Mouse (Mus musculus): ENCODE measurements around the gene Cask. TPM values are rescaled to one million over a fixed set of nuclear protein-coding genes. Genes with fewer than 3 reads are reported as not detected.
"Not testable (repeated sequence)": the region's sequence is repeated elsewhere in the genome, so short reads cannot be mapped to it uniquely, and the experiment has no call there.

The Cask gene
- polyA plus RNA-seq, 1 experiment from 2014 or later: 9.4 TPM

DNA sequence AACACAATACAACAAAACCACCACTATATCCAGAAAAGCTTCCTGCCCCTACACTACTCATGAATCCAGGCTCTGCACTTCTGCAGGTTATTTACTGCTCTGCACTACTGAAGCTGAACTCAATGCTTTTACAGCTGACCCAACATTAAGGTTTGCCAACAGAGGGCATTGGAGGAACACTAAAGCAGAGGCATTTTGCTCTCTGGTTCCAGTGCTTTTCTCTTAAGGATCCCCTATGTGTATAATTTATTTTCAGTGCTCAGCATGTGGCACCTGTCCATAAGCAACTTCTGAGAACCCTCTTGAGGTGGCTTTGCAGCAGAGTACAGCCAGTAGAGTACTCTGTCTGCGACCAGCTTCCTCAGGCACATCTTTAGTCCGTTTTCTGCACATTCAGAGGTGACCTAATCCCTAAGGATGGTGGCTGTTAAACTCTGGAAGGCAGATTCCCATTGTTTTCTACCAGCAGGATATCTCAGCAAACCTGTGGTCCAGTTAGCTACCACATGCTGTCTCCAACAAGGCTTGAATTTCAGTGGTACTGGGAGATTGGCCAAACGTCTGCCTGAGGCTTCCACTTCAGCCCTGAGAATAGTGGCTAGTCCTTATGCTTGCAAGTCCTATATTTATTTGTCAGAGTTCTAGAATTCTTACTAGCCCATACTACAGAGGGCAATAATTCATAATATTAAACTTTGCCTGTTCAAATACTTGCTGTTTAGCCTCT, 93.7 kb downstream of the Cask start:
- Histone ChIP-seq H3K27me3 (ENCODE audit: control insufficient read depth, insufficient read depth, low read length) (no peaks in the 10 kb centered on the region), H3K9ac (ENCODE audit: low read length) (no peak overlapping the region), H3K36me3 (ENCODE audit: control insufficient read depth, insufficient read depth, low read length) (no peaks in the 10 kb centered on the region), H3K4me1 (ENCODE audit: control insufficient read depth in 2 of 2, insufficient read depth in 2 of 2, low read length in 2 of 2) (no peaks in the 10 kb centered on the region), H3K4me2 (ENCODE audit: low read length) (no peak overlapping the region), H3K4me3 (ENCODE audit: control insufficient read depth in 1 of 2, insufficient read depth in 1 of 2, low read depth in 1 of 2, low read length in 2 of 2) (no peak overlapping the region), H3K27ac (replicated peaks in 1 of 2; ENCODE audit: control insufficient read depth in 1 of 2, insufficient read depth in 1 of 2, low read depth in 2 of 2, low read length in 2 of 2) (no peak overlapping the region), H3K9me3 (ENCODE audit: control insufficient read depth, low read length) (no peaks in the 10 kb centered on the region)
- WGBS: 35% methylated on average over 3 of the region's 3 CpGs
- ATAC-seq (ENCODE audit: insufficient number of reproducible peaks, insufficient read depth, low FRiP score, low read depth): no peak

DNA sequence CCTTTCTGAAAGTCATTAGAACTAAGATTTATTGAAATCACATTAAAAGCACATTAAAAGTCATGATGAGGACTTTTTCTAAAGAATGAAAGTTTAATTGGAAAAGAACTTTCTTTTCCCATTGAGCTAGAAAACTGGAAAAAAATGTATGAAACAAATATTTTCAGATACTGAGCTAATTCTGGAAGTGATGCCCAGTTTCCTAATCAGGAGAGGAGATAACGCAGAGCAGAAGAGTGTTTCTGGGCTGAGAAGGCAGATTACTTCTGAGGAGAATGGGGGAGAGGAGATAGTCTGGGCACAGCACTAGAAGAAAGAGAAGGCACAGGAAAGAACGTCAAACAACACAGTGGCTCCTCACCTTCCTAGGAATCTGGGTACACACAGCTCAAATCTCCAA, 110.1 kb downstream of the Cask start:
- 25% methylated on average over 2 of the region's 2 CpGs for WGBS
- H3K4me1 ChIP-seq (ENCODE audit: control insufficient read depth in 2 of 2, insufficient read depth in 2 of 2, low read length in 2 of 2): no peaks in the 10 kb centered on the region; a peak in 1 of 4 replicates
- no peaks in the 10 kb centered on the region for H3K9me3 ChIP-seq (ENCODE audit: control insufficient read depth, low read length)
- H3K9ac ChIP-seq (ENCODE audit: low read length): no peak overlapping the region
- no peaks in the 10 kb centered on the region for H3K36me3 ChIP-seq (ENCODE audit: control insufficient read depth, insufficient read depth, low read length)
- no peaks in the 10 kb centered on the region for H3K27me3 ChIP-seq (ENCODE audit: control insufficient read depth, insufficient read depth, low read length)
- H3K27ac ChIP-seq (replicated peaks in 1 of 2; ENCODE audit: control insufficient read depth in 1 of 2, insufficient read depth in 1 of 2, low read depth in 2 of 2, low read length in 2 of 2): no peak overlapping the region
- no peak overlapping the region for H3K4me2 ChIP-seq (ENCODE audit: low read length)
- ATAC-seq (ENCODE audit: insufficient number of reproducible peaks, insufficient read depth, low FRiP score, low read depth): no peak
- no peak overlapping the region for H3K4me3 ChIP-seq (ENCODE audit: control insufficient read depth in 1 of 2, insufficient read depth in 1 of 2, low read depth in 1 of 2, low read length in 2 of 2)

DNA sequence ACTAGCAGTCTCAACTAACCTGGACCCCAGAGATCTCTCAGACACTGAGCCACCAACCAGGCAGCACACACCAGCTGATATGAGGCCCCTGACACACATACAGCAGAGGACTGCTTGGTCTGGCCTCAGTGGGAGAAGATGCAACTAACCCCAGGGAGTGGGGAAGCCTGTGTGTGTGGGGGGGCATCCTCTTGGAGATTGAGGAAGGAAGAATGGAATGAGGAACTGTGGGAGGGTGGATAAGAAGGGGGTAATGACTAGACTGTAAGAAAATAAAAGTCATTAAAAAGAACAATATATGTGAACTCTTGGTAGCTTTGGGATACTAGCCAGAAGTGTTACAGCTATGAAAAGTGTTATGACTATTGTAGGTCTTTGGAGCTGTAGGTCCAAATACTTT, 120.4 kb downstream of the Cask start:
- not testable (repeated sequence) for H3K4me2 ChIP-seq (ENCODE audit: low read length); H3K4me3 ChIP-seq (ENCODE audit: control insufficient read depth in 1 of 2, insufficient read depth in 1 of 2, low read depth in 1 of 2, low read length in 2 of 2); H3K9ac ChIP-seq (ENCODE audit: low read length); ATAC-seq (ENCODE audit: insufficient number of reproducible peaks, insufficient read depth, low FRiP score, low read depth); H3K9me3 ChIP-seq (ENCODE audit: control insufficient read depth, low read length); H3K36me3 ChIP-seq (ENCODE audit: control insufficient read depth, insufficient read depth, low read length); H3K27ac ChIP-seq (replicated peaks in 1 of 2; ENCODE audit: control insufficient read depth in 1 of 2, insufficient read depth in 1 of 2, low read depth in 2 of 2, low read length in 2 of 2); H3K4me1 ChIP-seq (ENCODE audit: control insufficient read depth in 2 of 2, insufficient read depth in 2 of 2, low read length in 2 of 2); H3K27me3 ChIP-seq (ENCODE audit: control insufficient read depth, insufficient read depth, low read length)

DNA sequence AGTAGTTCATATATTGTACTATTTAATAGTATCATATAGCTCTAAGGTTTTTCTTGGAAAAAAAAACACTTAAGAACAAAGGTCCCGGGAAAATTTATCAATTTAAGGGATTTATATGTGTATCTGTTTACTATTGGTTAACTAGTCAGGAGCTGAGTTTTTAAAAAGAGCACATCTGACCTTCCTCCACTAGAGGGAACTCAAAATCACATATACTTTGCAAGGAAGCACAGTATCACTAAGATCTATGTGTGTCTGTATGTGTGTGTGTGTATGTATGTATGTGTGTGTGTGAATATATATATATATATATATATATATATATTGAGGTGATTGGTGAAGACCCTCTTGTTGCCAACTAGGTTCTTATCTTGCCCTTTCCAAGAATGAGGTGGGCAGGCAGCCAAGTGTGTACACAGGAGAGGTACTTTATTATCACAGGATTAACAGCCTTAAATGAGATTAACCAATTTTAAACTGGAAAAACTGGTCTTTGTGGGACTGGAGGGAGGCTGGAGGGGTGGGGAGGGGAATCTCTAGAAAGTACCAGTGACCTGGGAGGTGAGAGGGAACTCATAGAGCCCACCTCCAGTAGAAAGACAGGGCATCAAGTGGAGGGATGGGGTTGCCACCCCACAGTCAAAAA, 121.2 kb downstream of the Cask start:
- no peaks in the 10 kb centered on the region for H3K27me3 ChIP-seq (ENCODE audit: control insufficient read depth, insufficient read depth, low read length)
- H3K9ac ChIP-seq (ENCODE audit: low read length): no peak overlapping the region
- H3K4me1 ChIP-seq (ENCODE audit: control insufficient read depth in 2 of 2, insufficient read depth in 2 of 2, low read length in 2 of 2): no peaks in the 10 kb centered on the region
- no peak overlapping the region for H3K27ac ChIP-seq (replicated peaks in 1 of 2; ENCODE audit: control insufficient read depth in 1 of 2, insufficient read depth in 1 of 2, low read depth in 2 of 2, low read length in 2 of 2)
- H3K9me3 ChIP-seq (ENCODE audit: control insufficient read depth, low read length): no peaks in the 10 kb centered on the region
- ATAC-seq (ENCODE audit: insufficient number of reproducible peaks, insufficient read depth, low FRiP score, low read depth): no peak
- H3K36me3 ChIP-seq (ENCODE audit: control insufficient read depth, insufficient read depth, low read length): no peaks in the 10 kb centered on the region
- 71% methylated on average over 1 of the region's 1 CpGs for whole genome bisulfite sequencing
- H3K4me3 ChIP-seq (ENCODE audit: control insufficient read depth in 1 of 2, insufficient read depth in 1 of 2, low read depth in 1 of 2, low read length in 2 of 2): no peak overlapping the region
- H3K4me2 ChIP-seq (ENCODE audit: low read length): no peak overlapping the region

DNA sequence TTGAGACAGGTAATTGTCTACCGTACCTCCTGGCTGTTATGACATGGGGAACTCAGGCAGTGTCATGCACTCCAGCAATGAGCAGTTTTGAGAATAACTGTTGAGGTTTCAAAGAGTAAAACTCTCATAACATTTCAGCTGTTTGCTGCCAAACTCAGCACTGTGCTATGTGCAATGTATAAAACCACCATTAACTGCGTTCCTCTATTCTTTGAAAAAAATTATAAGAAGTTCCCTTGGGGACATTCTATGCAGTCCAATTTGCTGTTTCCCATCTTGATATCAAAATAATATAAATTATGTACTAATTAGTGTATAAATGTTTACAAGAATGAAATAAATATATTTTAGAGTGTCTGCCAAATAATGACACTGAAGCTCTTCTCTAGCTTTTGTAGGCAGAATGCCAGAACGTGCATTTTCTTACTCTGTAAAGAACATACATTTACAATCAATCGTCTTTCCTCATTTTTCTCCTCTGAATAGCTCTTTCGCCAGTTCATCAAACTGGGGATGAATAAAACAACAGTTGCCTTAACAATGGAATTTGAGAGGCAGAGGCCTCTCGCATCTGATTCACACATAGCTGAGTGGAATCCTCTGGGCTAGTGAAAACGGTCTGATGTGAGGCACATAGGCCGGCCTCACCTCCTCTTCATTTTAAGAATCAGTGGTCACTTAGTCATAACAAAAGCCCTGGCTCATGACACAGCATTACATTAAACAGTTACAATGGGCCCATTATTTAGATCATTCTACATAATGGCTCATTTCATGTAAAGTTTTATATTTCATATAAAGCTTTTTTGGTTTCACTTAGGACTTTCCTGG, 125.4 kb downstream of the Cask start:
- 78% methylated on average over 8 of the region's 8 CpGs for WGBS
- no peaks in the 10 kb centered on the region for H3K4me1 ChIP-seq (ENCODE audit: control insufficient read depth in 2 of 2, insufficient read depth in 2 of 2, low read length in 2 of 2)
- H3K27ac ChIP-seq (replicated peaks in 1 of 2; ENCODE audit: control insufficient read depth in 1 of 2, insufficient read depth in 1 of 2, low read depth in 2 of 2, low read length in 2 of 2): no peak overlapping the region
- H3K36me3 ChIP-seq (ENCODE audit: control insufficient read depth, insufficient read depth, low read length): no peaks in the 10 kb centered on the region
- H3K4me3 ChIP-seq (ENCODE audit: control insufficient read depth in 1 of 2, insufficient read depth in 1 of 2, low read depth in 1 of 2, low read length in 2 of 2): no peak overlapping the region
- H3K9ac ChIP-seq (ENCODE audit: low read length): no peak overlapping the region
- no peaks in the 10 kb centered on the region for H3K27me3 ChIP-seq (ENCODE audit: control insufficient read depth, insufficient read depth, low read length)
- H3K9me3 ChIP-seq (ENCODE audit: control insufficient read depth, low read length): no peaks in the 10 kb centered on the region
- no peak for ATAC-seq (ENCODE audit: insufficient number of reproducible peaks, insufficient read depth, low FRiP score, low read depth)
- no peak overlapping the region for H3K4me2 ChIP-seq (ENCODE audit: low read length)

DNA sequence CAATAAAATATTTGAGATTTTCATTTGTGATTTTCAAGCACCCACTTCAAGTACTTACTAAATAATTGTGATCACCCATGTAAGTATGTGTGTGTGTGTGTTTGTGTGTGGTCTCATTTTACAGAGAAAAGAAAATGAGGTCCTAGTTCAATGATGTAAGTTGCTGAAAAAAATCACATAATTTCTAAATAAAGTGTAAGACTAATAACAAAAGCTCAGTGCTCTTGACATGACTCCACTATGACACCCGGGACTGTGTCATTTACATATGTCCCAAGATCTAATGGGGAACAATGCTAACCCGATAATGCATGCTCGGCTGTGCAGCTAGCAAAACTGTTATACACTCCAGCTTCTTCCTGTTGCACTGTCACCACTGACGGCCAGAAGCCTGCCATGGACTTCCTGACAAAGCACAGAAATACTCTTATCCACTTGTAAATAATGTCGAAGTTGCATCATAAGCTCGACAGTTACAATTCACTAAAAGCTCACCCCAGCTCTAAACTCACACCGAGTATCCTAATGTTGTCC, 130.8 kb downstream of the Cask start:
- 32% methylated on average over 7 of the region's 7 CpGs for WGBS
- Histone ChIP-seq H3K4me2 (ENCODE audit: low read length) (no peak overlapping the region), H3K4me3 (ENCODE audit: control insufficient read depth in 1 of 2, insufficient read depth in 1 of 2, low read depth in 1 of 2, low read length in 2 of 2) (no peak overlapping the region), H3K9ac (ENCODE audit: low read length) (no peak overlapping the region), H3K36me3 (ENCODE audit: control insufficient read depth, insufficient read depth, low read length) (no peaks in the 10 kb centered on the region), H3K27ac (replicated peaks in 1 of 2; ENCODE audit: control insufficient read depth in 1 of 2, insufficient read depth in 1 of 2, low read depth in 2 of 2, low read length in 2 of 2) (no peak overlapping the region), H3K4me1 (ENCODE audit: control insufficient read depth in 2 of 2, insufficient read depth in 2 of 2, low read length in 2 of 2) (no peaks in the 10 kb centered on the region), H3K27me3 (ENCODE audit: control insufficient read depth, insufficient read depth, low read length) (no peaks in the 10 kb centered on the region), H3K9me3 (ENCODE audit: control insufficient read depth, low read length) (no peaks in the 10 kb centered on the region)
- ATAC-seq (ENCODE audit: insufficient number of reproducible peaks, insufficient read depth, low FRiP score, low read depth): no peak

DNA sequence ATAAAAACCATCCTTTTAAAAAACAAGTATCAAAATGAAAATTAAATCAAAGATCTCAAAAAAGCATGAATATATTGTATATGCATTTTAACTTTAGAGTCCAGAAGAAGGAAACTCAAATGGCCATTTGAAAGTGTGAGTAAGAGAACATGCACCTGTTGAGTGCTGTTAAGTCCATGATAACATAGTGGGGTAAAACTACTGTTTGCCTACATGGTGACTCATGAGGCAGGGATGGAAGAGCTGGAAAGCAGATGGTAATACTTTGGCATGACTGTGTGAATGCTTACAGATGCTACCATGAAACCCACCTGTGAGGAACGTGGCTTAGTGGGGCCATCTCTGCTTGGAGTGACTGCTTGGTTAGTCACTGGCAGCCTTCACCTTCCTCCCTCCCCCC, 132.9 kb downstream of the Cask start:
- no peak overlapping the region for H3K4me3 ChIP-seq (ENCODE audit: control insufficient read depth in 1 of 2, insufficient read depth in 1 of 2, low read depth in 1 of 2, low read length in 2 of 2)
- ATAC-seq (ENCODE audit: insufficient number of reproducible peaks, insufficient read depth, low FRiP score, low read depth): no peak

More for the DNA sequence above, 132.9 kb downstream of the Cask start:
- no peak overlapping the region for H3K9ac ChIP-seq (ENCODE audit: low read length)
- no peaks in the 10 kb centered on the region for H3K4me1 ChIP-seq (ENCODE audit: control insufficient read depth in 2 of 2, insufficient read depth in 2 of 2, low read length in 2 of 2)
- H3K4me2 ChIP-seq (ENCODE audit: low read length): no peak overlapping the region
- H3K27me3 ChIP-seq (ENCODE audit: control insufficient read depth, insufficient read depth, low read length): no peaks in the 10 kb centered on the region
- H3K27ac ChIP-seq (replicated peaks in 1 of 2; ENCODE audit: control insufficient read depth in 1 of 2, insufficient read depth in 1 of 2, low read depth in 2 of 2, low read length in 2 of 2): no peak overlapping the region
- no peaks in the 10 kb centered on the region for H3K9me3 ChIP-seq (ENCODE audit: control insufficient read depth, low read length)
- H3K36me3 ChIP-seq (ENCODE audit: control insufficient read depth, insufficient read depth, low read length): no peaks in the 10 kb centered on the region
- WGBS: 62% methylated on average over 1 of the region's 1 CpGs

All from heart, embryonic 14.5 days (tissue).